Mouse (Mus musculus): ENCODE measurements around the gene Ppp2r1b.

DNA sequence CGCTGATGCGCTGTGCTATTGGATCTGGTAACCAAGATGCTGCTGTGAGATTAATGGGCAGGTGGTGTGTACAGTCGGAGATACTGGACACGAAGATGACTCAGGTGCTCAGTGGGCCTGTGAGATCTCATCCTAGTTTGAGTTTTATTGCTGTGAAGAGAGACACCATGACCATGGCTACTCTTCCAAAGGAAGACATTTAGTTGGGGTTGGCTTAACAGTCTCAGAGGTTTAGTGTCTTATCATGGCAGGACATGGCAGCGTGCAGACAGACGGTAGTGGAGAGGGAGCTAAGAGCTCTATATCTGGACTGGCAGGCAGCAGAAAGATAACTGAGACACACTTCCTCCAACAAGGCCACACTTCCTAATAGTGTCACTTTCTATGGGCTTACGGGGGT, 33.9 kb upstream of the Ppp2r1b start:
- TF ChIP-seq GATA1 (IDR thresholded peaks at IDR 0.05; ENCODE audit: low read length) (peak; percentile 68), TAL1 (IDR thresholded peaks at IDR 0.05; ENCODE audit: low read length) (peak; percentile 71)
